Mouse (Mus musculus) kidney, postnatal 36 days (tissue): ENCODE results near the gene Snx29.

Experiments used
- DNase-seq, 2 experiments: peaks; one replicate each; pipeline ENCODE4 v3.0.0; 2021 to 2022; ENCODE audit warnings: mixed read lengths in 2 of 2

Snx29 gene

GRCm38 (mm10) chr16:11603667-11604422 is 281.1 kb downstream of the Snx29 start:
- DNase-seq, result peak; percentile 49 to 63

GRCm38 (mm10) chr16:11612526-11613126 is 289.9 kb downstream of the Snx29 start:
- DNase-seq, result no peak

- no peak for DNase-seq
Observed at GRCm38 (mm10) chr16:11614401-11615014, 291.8 kb downstream of the Snx29 start.

GRCm38 (mm10) chr16:11615633-11616032 is 292.9 kb downstream of the Snx29 start:
- no peak for DNase-seq

GRCm38 (mm10) chr16:11619951-11620350 is 297.2 kb downstream of the Snx29 start:
- DNase-seq, result no peak

- DNase-seq, result no peak
Observed at GRCm38 (mm10) chr16:11621042-11621441, 298.3 kb downstream of the Snx29 start.

- no peak for DNase-seq
Observed at GRCm38 (mm10) chr16:11621664-11622063, 299.0 kb downstream of the Snx29 start.

- no peak for DNase-seq
Observed at GRCm38 (mm10) chr16:11623032-11623431, 300.3 kb downstream of the Snx29 start.

- peak; percentile 35 to 83 for DNase-seq
Observed at GRCm38 (mm10) chr16:11624121-11624520, 301.4 kb downstream of the Snx29 start.

- DNase-seq, result no peak
Observed at GRCm38 (mm10) chr16:11626004-11626481, 303.3 kb downstream of the Snx29 start.

- DNase-seq, result no peak
Observed at GRCm38 (mm10) chr16:11626616-11627015, 303.9 kb downstream of the Snx29 start.

GRCm38 (mm10) chr16:11627866-11628638 is 305.3 kb downstream of the Snx29 start:
- peak; percentile 65 to 78 for DNase-seq

GRCm38 (mm10) chr16:11629704-11630103 is 307.0 kb downstream of the Snx29 start:
- DNase-seq, result no peak

GRCm38 (mm10) chr16:11630489-11630888 is 307.8 kb downstream of the Snx29 start:
- peak in 1 of 2 experiments; percentile 59 for DNase-seq

GRCm38 (mm10) chr16:11632205-11632747 is 309.6 kb downstream of the Snx29 start:
- DNase-seq, result no peak

- DNase-seq, result peak in 1 of 2 experiments; percentile 35
Observed at GRCm38 (mm10) chr16:11636196-11636733, 313.6 kb downstream of the Snx29 start.

- no peak for DNase-seq
Observed at GRCm38 (mm10) chr16:11636902-11637301, 314.2 kb downstream of the Snx29 start.

- DNase-seq, result no peak
Observed at GRCm38 (mm10) chr16:11637794-11638193, 315.1 kb downstream of the Snx29 start.

GRCm38 (mm10) chr16:11638739-11639138 is 316.0 kb downstream of the Snx29 start:
- no peak for DNase-seq

- no peak for DNase-seq
Observed at GRCm38 (mm10) chr16:11639936-11640335, 317.2 kb downstream of the Snx29 start.

GRCm38 (mm10) chr16:11643603-11644002 is 320.9 kb downstream of the Snx29 start:
- DNase-seq, result no peak

- DNase-seq, result peak; percentile 38 to 43
Observed at GRCm38 (mm10) chr16:11644399-11644798, 321.7 kb downstream of the Snx29 start.
